Mouse (Mus musculus): ENCODE results near the gene Ppara.

The Ppara gene

GRCm38 (mm10) chr15:85728224-85728623 is 6.6 kb upstream of the Ppara start:
- no peak for DNase-seq (ENCODE audit: low spot score in 2 of 2)

GRCm38 (mm10) chr15:85729256-85729655 is 5.5 kb upstream of the Ppara start:
- no peak for DNase-seq (ENCODE audit: low spot score in 2 of 2)

- no peak for DNase-seq (ENCODE audit: low spot score in 2 of 2)
These were observed 4.8 kb upstream of the Ppara start for GRCm38 (mm10) chr15:85730027-85730426.

GRCm38 (mm10) chr15:85731885-85732603 is 2.7 kb upstream of the Ppara start:
- DNase-seq (ENCODE audit: low spot score in 2 of 2), result no peak

DNA sequence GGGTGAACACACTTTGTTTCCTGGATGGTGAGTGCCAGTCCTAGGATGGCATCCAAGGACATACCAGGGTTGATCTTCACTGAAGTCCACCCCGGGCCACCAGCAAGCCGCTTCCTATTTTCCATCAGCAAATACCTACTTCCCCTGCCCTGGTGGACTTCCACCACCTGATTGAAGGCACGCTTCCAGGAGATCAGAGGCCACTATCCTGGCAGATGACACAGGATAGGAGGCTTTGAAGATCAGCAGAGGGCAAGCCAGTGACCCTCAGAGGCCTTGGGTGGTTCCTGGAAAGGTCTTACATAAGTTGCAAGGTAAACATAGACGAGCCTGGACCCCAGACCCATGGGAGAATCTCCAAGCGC is 2.2 kb upstream of the Ppara start:
- no peak for DNase-seq (ENCODE audit: low spot score in 2 of 2)

DNA sequence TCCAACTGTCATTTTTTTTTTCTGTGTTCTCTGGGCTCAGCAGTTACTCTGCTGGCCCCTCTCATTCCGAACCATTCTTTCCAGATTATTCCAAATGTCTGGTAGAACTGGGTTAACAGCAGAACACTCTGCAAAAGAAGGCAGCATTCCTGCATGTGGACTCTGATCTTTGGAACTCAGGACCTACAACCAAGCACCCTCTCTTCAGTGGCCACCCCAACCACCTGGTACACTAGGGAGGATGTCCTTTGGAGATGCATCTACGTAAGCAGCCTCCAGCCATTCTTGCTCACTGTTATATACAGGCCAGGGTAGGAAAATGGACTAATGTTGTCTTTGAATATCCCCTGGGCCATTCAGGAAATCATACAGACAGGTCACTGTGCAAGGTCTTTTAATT is 1.1 kb upstream of the Ppara start:
- no peak for DNase-seq (ENCODE audit: low spot score in 2 of 2)

DNA sequence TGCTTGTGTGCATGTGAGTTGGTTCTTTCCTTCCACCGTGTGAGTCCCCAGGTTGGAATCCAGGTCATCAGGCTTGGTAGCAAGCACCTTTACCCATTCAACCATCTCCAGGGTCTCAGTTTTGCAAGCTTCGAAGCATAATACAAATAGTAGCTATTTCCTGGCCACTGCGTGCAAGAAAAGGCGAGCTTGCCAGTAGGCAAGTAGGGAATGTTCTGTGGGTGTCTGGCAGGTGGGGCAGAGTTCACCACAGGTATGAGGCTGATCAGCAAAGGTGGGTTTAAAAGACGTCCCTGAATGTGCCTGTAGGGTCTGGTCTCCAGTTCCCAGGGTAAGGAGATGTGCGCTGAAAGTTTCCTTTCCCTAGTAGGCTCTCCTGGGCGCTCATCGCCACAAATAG is 635 bp upstream of the Ppara start:
- no peak for DNase-seq (ENCODE audit: low spot score in 2 of 2)

DNA sequence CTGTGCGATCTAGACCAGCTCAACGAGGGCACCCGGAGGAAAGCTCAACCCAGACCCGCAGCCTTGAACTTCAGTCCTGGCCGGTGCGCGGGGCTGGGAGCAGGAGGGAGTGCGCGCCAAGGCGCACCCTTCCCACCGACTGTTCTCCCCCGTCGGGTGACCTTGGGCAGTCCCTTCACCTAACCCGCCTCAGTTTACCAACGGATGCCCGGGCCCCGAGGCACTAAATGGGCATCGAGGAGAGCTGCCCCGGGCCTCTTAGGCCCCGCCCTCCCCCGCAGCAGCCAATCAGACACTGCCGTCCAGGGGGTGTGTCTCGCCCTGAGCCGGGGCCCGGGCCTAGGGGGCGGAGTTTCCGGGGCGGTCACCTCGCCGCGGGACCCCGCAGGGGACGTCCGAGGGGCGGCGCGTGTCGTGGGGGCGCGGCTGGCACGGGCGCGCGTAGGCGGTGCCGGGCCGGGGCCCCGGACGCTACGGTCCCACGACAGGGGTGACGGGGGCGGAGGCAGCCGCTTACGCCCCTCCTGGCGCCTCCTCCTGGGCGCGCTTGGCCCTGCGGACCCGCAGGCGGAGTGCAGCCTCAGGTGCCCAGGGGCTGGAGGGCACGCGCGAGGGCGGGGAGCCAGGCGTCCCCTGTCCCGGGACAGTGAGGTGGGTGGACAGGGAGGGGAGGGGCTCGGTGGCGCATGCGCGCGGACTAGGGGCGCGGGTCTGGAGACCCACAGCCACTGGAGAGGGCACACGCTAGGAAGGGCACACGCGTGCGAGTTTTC is 466 bp downstream of the Ppara start:
- peak; percentile 54 to 83 for DNase-seq (ENCODE audit: low spot score in 2 of 2)

GRCm38 (mm10) chr15:85735836-85736190 is 1.0 kb downstream of the Ppara start:
- DNase-seq (ENCODE audit: low spot score in 2 of 2), result no peak

GRCm38 (mm10) chr15:85736506-85736905 is 1.7 kb downstream of the Ppara start:
- no peak for DNase-seq (ENCODE audit: low spot score in 2 of 2)

DNA sequence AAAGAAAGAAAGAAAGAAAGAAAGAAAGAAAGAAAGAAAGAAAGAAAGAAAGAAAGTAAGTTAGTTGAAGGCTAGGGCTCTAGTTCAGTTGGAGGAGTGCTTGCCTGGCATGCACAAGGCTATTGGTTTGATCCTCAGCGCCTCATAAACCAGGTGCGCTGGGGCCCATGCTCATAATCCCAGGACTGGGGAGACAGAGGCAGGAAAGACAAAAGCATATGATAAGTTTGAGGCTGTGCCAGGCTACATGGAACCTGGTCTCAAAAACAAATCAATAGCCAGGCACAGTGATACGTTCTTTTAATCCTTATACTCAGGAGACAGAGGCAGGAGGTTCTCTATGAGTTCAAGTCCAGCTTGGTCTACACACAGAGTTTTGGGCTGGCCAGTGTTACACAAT is 3.6 kb downstream of the Ppara start:
- no peak for DNase-seq (ENCODE audit: low spot score in 2 of 2)

DNA sequence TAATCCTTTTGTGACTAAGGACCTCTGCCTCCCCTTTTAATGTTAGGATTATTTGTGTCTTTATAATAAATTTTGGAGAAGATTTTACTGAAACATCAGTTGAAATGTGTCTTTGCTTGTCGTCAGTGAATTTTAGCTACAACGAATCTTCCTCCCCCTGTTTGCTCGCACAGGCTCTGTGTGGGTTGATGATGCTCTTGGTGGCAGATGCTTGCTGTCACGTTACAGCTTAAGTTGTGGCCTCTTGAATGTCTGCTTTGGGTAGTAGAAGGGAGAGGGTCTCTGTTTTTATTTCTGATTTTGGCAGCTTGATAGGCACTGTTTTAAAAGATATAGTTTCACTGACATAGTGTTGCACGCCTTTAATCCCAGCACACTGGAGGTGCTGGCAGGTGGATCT is 4.2 kb downstream of the Ppara start:
- DNase-seq (ENCODE audit: low spot score in 2 of 2), result no peak

DNA sequence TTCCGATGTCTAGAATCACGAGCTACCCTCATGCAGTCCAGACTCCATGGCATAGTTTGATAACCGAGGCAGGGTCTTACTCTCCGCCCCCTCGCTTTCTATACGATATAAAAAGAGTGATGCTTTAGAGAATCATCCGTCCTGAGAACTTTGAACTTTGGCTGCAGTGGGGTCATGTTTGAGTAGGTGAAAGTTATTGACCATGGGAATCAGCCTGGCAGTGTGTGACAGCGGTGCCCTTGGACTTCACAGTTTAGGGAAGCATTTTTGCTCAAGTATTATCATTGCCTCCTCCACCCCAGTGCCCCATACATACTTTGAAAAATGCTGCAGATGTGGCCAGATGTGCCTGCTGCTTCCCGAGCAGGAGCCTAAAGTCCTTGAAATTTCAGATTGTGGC is 7.8 kb downstream of the Ppara start:
- DNase-seq (ENCODE audit: low spot score in 2 of 2), result no peak

DNA sequence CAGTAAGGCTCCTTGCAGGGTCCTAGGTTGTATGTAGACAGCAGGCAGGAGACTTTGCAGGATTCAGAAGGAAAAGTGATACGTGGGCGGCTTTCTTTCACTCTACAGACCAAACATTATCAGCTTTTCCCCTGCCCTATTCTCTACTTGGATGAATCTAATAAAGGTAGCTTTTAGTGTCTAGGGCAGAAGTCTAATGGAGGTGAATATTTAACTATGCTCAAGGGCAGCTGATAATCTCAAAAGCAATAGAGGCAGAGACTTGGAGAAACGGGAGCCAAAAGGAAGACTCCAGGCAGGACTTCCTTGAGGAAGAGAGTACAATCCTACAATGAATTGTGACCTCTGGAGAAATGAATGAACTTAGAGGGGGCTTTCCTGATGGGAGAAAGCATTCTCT is 9.2 kb downstream of the Ppara start:
- DNase-seq (ENCODE audit: low spot score in 2 of 2), result no peak

- no peak for DNase-seq (ENCODE audit: low spot score in 2 of 2)
These were observed 11.4 kb downstream of the Ppara start for GRCm38 (mm10) chr15:85746178-85746577.

- DNase-seq (ENCODE audit: low spot score in 2 of 2), result no peak
These were observed 11.9 kb downstream of the Ppara start for GRCm38 (mm10) chr15:85746671-85747070.

DNA sequence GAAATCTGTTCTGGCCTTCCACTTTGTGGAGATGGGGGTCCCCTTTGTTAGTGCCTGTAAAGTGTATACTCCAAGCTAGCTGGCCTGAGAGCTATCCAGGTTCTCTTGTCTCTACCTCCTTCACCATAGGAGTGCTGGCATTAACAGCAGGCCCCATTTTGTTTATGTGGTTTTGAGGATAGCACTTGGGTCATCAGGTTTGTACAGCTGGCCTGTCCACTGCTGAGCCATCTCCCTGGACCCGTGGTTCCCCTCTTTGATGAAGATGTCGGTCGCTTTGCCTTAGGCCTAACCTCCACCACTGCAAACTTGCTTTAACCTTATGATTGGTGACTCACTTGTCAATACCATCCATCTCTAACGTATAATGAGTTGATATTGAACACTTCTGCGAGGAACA is 13.2 kb downstream of the Ppara start:
- DNase-seq (ENCODE audit: low spot score in 2 of 2), result no peak

GRCm38 (mm10) chr15:85748466-85748865 is 13.7 kb downstream of the Ppara start:
- DNase-seq (ENCODE audit: low spot score in 2 of 2), result no peak

DNA sequence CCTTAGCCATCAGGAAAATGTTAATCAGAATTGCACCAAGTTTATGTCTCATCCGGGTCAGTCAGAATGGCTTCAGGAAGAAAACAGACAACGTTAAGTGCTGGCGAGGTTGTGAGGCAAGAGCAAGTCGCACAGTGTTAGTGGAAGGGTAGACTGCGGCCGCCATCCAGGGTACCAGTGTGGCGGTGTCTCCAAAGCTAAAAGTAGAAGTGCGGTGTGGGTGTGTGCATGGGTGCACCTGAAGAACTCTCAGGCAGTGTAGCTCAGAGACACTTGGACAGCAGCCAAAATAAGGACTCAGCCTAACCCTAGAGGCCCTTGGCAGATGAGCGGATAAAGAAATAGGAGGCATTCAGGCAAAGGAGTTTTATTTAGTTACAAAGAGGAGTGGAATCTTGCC is 14.4 kb downstream of the Ppara start:
- DNase-seq (ENCODE audit: low spot score in 2 of 2), result peak in 1 of 2 experiments; percentile 23

GRCm38 (mm10) chr15:85750115-85750514 is 15.3 kb downstream of the Ppara start:
- DNase-seq (ENCODE audit: low spot score in 2 of 2), result no peak

- DNase-seq (ENCODE audit: low spot score in 2 of 2), result no peak
These were observed 17.9 kb downstream of the Ppara start for GRCm38 (mm10) chr15:85752655-85753054.

DNA sequence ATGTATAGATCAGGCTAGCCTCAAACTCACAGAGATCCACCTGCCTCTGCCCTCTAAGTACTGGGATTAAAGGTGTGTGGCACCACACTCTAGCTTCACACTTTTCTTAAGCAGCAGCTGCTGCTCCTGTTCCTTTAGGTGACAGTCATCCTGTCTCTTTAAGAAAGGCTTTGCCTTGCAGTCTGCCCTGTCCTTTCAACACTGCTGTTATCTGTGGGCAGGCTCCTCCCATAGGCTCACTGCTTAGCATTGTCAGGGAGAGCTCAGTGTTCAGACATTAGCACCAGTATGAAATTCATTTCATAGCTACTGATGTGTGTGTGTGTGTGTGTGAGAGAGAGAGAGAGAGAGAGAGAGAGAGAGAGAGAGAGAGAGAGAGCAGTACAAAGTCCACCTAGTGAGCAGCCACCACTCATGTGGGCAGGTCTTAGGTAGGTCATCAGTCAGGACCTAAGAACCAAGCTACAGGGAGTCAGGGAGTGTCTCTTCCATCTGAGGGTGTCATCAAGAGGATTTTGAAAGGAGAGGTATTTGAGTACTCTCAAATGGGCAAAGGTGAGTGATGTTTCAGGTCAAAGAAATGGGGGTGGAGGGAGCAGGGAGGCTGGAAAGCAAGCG is 19.4 kb downstream of the Ppara start:
- DNase-seq (ENCODE audit: low spot score in 2 of 2), result no peak

GRCm38 (mm10) chr15:85755214-85755613 is 20.4 kb downstream of the Ppara start:
- no peak for DNase-seq (ENCODE audit: low spot score in 2 of 2)
